Mouse (Mus musculus) embryonic fibroblast, embryonic 13.5 days (primary cell): Measurements from ENCODE around the gene Cyp2d11. TPM values are rescaled to one million over a fixed set of nuclear protein-coding genes. Genes with fewer than 3 reads are reported as not detected.
A peak's percentile ranks its signal among the peaks of the same experiment; 100 is the strongest.
"Not testable (repeated sequence)": the region's sequence is repeated elsewhere in the genome, so short reads cannot be mapped to it uniquely, and the experiment has no call there.

ENCODE experiments used
- H3K27ac ChIP-seq: 2 replicates; pipeline ENCODE4 v1.5.1; 2012; ENCODE audit warnings: low read length, control low read depth, inconsistent platforms; ENCODE audit not compliant: insufficient read depth
- H3K4me1 ChIP-seq: 2 replicates; pipeline ENCODE4 v1.6.1; 2011; ENCODE audit warnings: low read length; ENCODE audit not compliant: control insufficient read depth, insufficient read depth
- H3K4me3 ChIP-seq: 2 replicates; pipeline ENCODE4 v1.5.1; 2011; ENCODE audit warnings: mild to moderate bottlenecking, control low read depth, low read length; ENCODE audit not compliant: insufficient read depth
- CTCF ChIP-seq: IDR thresholded peaks from 2 replicates; pipeline ENCODE4 v1.5.1; 2011; ENCODE audit warnings: mild to moderate bottlenecking, control low read depth, low read length, moderate library complexity, borderline replicate concordance; ENCODE audit not compliant: insufficient read depth
- POLR2A ChIP-seq: IDR thresholded peaks from 2 replicates; pipeline ENCODE4 v1.6.1; 2011; ENCODE audit warnings: low read depth, mild to moderate bottlenecking, control low read depth, low read length, moderate library complexity
- polyA plus RNA-seq: library from polyadenylated mRNA; stranded (reverse); fragments of >200 nt; gene quantifications from 2 replicates; pipeline ENCODE4 v1.2.4, GENCODE M21; 2011; ENCODE audit warnings: low read depth; ENCODE audit not compliant: missing spikeins, insufficient read length

Gene Cyp2d11
- polyA plus RNA-seq, 1 experiment, result not detected

GRCm38 (mm10) chr15:82374437-82374836 is 19.4 kb downstream of the Cyp2d11 start:
- TF ChIP-seq POLR2A, result no peak
- no peak for TF ChIP-seq CTCF
- H3K27ac ChIP-seq, result no peak overlapping the region
- 0 out of 2 replicates have a peak, but pooled peaks cover 4% of the 10 kb centered on the region for H3K4me1 ChIP-seq
- H3K4me3 ChIP-seq, result no peak overlapping the region

GRCm38 (mm10) chr15:82372991-82373390 is 20.8 kb downstream of the Cyp2d11 start:
- TF ChIP-seq POLR2A (no peak), CTCF (no peak)
- 0 out of 2 replicates have a peak, but pooled peaks cover 4% of the 10 kb centered on the region for H3K4me1 ChIP-seq
- H3K27ac ChIP-seq, result no peak overlapping the region
- no peak overlapping the region for H3K4me3 ChIP-seq

DNA sequence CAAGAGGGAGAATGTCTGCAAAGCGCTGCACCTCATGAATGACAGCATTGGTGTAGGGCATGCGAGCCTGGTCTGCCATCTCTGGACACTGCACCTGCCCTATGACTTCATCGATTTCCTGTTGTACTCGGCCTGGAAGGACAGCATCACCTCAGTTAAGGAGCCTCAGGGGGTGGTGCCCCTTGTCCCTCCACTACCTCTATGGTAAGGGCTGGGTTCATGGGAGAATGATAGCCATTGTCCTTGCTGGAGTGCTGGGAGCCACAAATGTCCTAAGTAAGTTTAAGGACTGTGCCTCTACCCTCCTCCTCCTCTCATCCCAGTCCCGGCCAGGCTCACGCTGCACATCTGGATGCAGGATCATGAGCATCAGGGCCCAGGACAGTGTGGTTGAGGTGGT is 21.4 kb downstream of the Cyp2d11 start:
- H3K27ac ChIP-seq, result no peak overlapping the region
- TF ChIP-seq CTCF, result no peak
- no peak for TF ChIP-seq POLR2A

GRCm38 (mm10) chr15:82368851-82369250 is 25.0 kb downstream of the Cyp2d11 start:
- no peaks in the 10 kb centered on the region for H3K4me1 ChIP-seq
- H3K27ac ChIP-seq, result no peak overlapping the region
- TF ChIP-seq POLR2A (no peak), CTCF (no peak)
- no peak overlapping the region for H3K4me3 ChIP-seq

More for the DNA sequence above, 21.4 kb downstream of the Cyp2d11 start:
- Histone ChIP-seq H3K4me3 (no peak overlapping the region), H3K4me1 (0 out of 2 replicates have a peak, but pooled peaks cover 4% of the 10 kb centered on the region)

DNA sequence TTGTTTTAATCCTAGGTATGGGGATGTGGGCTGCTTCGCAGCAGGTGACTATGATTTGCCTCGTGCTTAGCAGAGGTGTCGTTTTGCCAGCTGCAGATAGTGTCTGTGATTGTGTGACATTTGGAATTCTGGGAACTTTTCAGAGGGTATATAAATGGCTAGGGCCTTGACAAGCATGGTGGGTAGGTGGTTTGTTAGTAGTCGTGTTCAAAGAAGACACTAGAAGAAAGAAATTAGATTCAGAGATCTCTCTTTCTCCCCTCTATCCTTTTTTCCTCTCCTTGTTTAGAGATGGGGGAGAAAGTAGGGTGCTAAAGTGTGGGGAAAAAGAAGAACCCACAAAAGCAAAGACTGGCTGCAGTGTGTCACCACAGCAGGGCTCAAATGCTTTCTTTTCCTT is 25.7 kb downstream of the Cyp2d11 start:
- no peak for TF ChIP-seq CTCF
- TF ChIP-seq POLR2A, result no peak
- no peak overlapping the region for H3K27ac ChIP-seq
- no peak overlapping the region for H3K4me3 ChIP-seq
- no peaks in the 10 kb centered on the region for H3K4me1 ChIP-seq

- not testable (repeated sequence) for H3K4me3 ChIP-seq, H3K4me1 ChIP-seq, H3K27ac ChIP-seq
These were observed 29.3 kb downstream of the Cyp2d11 start for GRCm38 (mm10) chr15:82364561-82364960.

GRCm38 (mm10) chr15:82363801-82364200 is 30.0 kb downstream of the Cyp2d11 start:
- H3K27ac ChIP-seq, H3K4me3 ChIP-seq, H3K4me1 ChIP-seq: not testable (repeated sequence)

DNA sequence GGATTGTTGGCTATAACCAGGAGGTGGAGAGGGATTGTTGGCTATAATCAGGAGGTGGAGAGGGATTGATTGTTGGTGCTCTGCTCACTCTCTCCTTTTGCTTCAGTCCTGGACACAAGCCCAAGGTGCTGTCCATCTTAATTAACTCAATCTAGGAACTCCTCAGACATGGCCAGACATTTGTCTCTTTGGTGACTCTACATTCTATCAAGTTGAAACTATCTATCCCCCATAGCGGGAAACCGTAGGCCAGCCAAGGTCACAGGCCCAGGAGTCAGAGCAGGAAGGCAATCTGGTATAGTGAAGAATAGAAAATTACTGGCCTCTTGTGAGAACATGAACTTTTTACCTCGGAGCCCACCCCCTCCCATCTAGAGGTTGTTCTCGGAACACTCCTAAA is 31.6 kb downstream of the Cyp2d11 start:
- TF ChIP-seq CTCF (no peak), POLR2A (no peak)

DNA sequence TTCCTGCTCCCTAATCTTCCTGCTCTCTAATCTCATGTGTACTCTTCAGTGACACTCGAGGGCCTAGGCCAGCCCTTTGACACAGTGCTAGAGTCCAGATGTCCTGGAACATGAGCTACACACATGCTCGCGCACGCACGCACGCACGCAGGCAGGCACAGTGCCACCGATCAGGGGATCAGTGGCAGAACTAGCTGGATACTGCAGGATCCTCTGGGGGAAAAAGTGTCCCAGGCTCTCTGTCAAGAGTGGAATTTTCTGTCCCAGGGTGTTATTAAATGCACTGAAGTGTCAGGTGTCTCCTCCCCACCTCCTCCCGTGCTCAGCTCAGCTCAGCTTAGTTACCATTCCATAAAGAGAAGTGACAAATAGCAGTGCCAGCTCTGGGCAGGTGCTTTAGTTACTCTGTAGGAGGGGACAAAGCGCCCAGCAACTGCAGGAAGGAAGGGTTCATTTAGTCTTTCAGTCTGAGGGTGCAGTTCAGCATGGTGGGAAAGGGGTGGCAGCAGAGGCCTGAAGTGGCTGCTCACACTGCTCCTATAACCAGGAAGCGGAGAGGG is 32.3 kb downstream of the Cyp2d11 start:
- no peak overlapping the region for H3K27ac ChIP-seq
- TF ChIP-seq POLR2A (no peak), CTCF (peak; percentile 15; the same call in 1 of the 2 replicates)
- H3K4me1 ChIP-seq, result no peaks in the 10 kb centered on the region
- H3K4me3 ChIP-seq, result no peak overlapping the region

More for the DNA sequence above, 31.6 kb downstream of the Cyp2d11 start:
- Histone ChIP-seq H3K27ac (no peak overlapping the region), H3K4me3 (no peak overlapping the region), H3K4me1 (no peaks in the 10 kb centered on the region)

DNA sequence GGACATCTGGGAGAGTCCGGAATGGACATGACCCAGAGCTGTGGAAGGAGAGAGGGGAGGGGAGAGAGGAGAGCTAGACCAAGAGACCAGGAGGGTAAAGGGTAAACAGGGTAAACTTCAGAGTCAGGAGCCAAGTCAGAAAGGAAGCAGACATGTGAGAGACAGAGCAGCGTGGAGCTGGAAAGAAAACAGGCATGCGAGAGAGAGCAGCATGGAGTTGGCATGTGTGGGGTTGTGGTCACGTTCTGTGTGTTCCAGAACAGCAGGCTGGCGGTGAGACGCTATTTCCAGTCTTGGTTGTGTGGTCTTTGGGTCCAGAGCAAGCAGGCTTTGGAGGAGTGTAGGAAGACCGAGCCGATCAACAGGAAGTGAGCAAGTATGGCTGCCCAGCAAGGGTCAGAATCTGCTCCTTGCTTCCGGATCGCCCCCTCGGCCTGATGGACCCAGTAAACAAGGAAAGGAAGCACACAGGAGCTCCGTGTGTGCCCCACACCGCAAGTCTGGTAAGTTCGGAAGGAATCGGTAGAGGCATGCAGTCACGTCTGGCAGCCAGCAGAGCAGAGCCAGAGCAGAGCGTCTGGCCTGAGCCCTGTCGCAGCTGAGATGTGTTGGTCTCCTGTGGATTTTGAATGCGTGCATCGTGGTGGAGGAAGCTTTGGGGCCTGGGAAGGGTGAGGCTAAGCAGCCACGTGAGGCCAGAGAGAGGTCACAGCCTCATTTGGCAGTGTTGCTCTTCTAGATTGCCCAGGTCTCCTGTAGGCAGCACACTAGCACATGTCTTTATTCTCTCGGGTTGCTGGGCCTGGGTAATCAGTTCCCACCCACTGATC is 35.2 kb downstream of the Cyp2d11 start:
- no peaks in the 10 kb centered on the region for H3K4me1 ChIP-seq
- no peak overlapping the region for H3K27ac ChIP-seq
- TF ChIP-seq CTCF, result no peak
- TF ChIP-seq POLR2A, result no peak
- H3K4me3 ChIP-seq, result no peak overlapping the region
